Comparison of ENCODE assay signal across 19 mouse cellular contexts in the genomic region with DNA sequence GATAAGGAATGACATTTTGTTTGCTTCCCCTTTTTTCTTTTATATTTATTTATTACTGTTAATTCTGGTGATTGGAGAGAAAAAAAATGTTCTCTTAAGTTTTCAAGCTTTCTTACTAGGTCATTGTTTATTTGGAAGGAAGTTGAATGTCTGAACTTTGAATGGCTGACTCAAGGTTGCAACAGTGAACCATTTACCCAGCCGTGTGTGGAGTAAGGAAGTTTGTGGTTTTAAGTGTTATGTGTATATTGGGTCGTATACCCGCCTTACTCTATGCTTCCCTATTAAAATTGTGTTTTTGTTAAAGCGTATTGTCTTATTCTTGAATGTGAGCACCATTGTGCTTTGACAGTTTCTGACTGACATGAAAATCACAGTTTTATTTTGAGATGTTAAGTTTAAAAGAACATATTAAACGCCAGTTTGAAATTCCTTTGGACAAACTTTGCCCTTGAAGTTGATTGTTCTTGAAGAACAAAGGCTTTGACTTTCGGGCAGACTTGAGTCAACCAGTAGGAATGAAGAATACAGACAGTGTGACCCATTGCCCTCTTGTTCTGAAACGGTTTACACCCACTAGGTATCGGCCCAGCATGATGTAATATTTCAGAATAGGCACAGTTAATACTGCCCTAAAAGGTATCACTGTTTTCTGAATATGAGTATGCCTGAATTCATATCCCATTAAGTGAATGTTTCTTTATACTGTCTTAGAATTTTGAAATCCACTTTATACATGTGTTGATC. TPM values are rescaled to one million over a fixed set of nuclear protein-coding genes. Genes with fewer than 3 reads are reported as not detected.
DNase-seq lines count a peak whose midpoint lies in the region; ATAC-seq and TF ChIP-seq lines count a peak whose summit lies in the region.
"Had no signal": no experiment of that assay in that cellular context is flagged by ENCODE, and none has a peak within 500 bp of the region (broad histone marks: within the 10 kb centered on the region; RNA-seq: fewer than 3 reads in every experiment).

No protein-coding gene starts in this region.

- H3K36me3 ChIP-seq in liver, adult 2 months (ENCODE audit: control insufficient read depth, insufficient read depth, low read length) = no peaks in the 10 kb centered on the region
- no peaks in the 10 kb centered on the region for H3K36me3 ChIP-seq in liver, embryonic 11.5 days (ENCODE audit: control insufficient read depth, insufficient read depth, low read length)
- H3K36me3 ChIP-seq in CH12.LX (replicated peaks in 1 of 2; ENCODE audit: control insufficient read depth in 1 of 2, insufficient read depth in 1 of 2, low read length in 1 of 2) = no peaks in the 10 kb centered on the region
- H3K36me3 ChIP-seq: embryonic facial prominence, embryonic 12.5 days; forebrain, embryonic 12.5 days; limb, embryonic 12.5 days; neural tube, embryonic 12.5 days had no signal

- no peak overlapping the region for H3K4me2 ChIP-seq in liver, embryonic 11.5 days
- peak overlapping the region; percentile 36; the same call in 1 of the 2 replicates for H3K4me2 ChIP-seq in CH12.LX (ENCODE audit: insufficient read depth, low read depth, poor library complexity, severe bottlenecking)
- H3K4me2 ChIP-seq: embryonic facial prominence, embryonic 12.5 days; forebrain, embryonic 12.5 days; limb, embryonic 12.5 days; neural tube, embryonic 12.5 days had no signal

- H3K27me3 ChIP-seq in liver, adult 2 months (ENCODE audit: control insufficient read depth, insufficient read depth, low read length) = no peaks in the 10 kb centered on the region
- H3K27me3 ChIP-seq in liver, embryonic 11.5 days (replicated peaks; ENCODE audit: control insufficient read depth, insufficient read depth, low read length) = no peaks in the 10 kb centered on the region
- H3K27me3 ChIP-seq in CH12.LX (replicated peaks) = no peaks in the 10 kb centered on the region
- H3K27me3 ChIP-seq: embryonic facial prominence, embryonic 12.5 days; forebrain, embryonic 12.5 days; limb, embryonic 12.5 days; neural tube, embryonic 12.5 days had no signal

- H3K4me1 ChIP-seq in liver, adult 2 months (ENCODE audit: control insufficient read depth, insufficient read depth, low read length) = no peaks in the 10 kb centered on the region
- H3K4me1 ChIP-seq in liver, embryonic 11.5 days (replicated peaks; ENCODE audit: control insufficient read depth, insufficient read depth, low read length) = no peaks in the 10 kb centered on the region
- peaks cover 8 to 13% of the 10 kb centered on the region in 2 experiments; a peak in 3 of 4 replicates for H3K4me1 ChIP-seq in CH12.LX (ENCODE audit: control insufficient read depth in 1 of 2, insufficient read depth in 2 of 2)
- H3K4me1 ChIP-seq: embryonic facial prominence, embryonic 12.5 days; neural tube, embryonic 12.5 days had no signal

- 62% methylated on average over 8 of the region's 8 CpGs for WGBS in liver, adult 2 months
- 61% methylated on average over 8 of the region's 8 CpGs for WGBS in liver, embryonic 11.5 days

- no peaks in the 10 kb centered on the region for H3K79me2 ChIP-seq in liver, adult 2 months (ENCODE audit: control insufficient read depth, insufficient read depth, low read length)
- no peaks in the 10 kb centered on the region for H3K79me2 ChIP-seq in CH12.LX (replicated peaks; ENCODE audit: control insufficient read depth, extremely low read depth, insufficient read depth, poor library complexity, severe bottlenecking)

- dilution Hi-C loops in CH12.LX (cut with MboI; ENCODE audit: extremely low pct_ligation_motif_present, extremely low pct_unique_long_range_greater_than_20kb, low sequenced_read_pairs) = no loop called here

- no peak overlapping the region for H3K27ac ChIP-seq in liver, adult 2 months (replicated peaks; ENCODE audit: insufficient read depth, low read depth, low read length)
- no peak overlapping the region for H3K27ac ChIP-seq in liver, embryonic 11.5 days (ENCODE audit: low read depth, low read length)
- H3K27ac ChIP-seq in CH12.LX (ENCODE audit: insufficient read depth, low read depth) = no peak overlapping the region
- H3K27ac ChIP-seq: embryonic facial prominence, embryonic 12.5 days; forebrain, embryonic 12.5 days; heart, adult 2 months; hindbrain, postnatal 0 days; limb, embryonic 12.5 days; macrophage; neural tube, embryonic 12.5 days had no signal

- no peak for TF ChIP-seq RAD21 in CH12.LX (IDR thresholded peaks at IDR 0.05; ENCODE audit: low read depth, low read length)

- no peak overlapping the region for H3K9ac ChIP-seq in liver, adult 2 months (ENCODE audit: low read depth, low read length)
- no peak overlapping the region for H3K9ac ChIP-seq in liver, embryonic 11.5 days (ENCODE audit: low read depth, low read length)
- no peak overlapping the region for H3K9ac ChIP-seq in CH12.LX (ENCODE audit: insufficient read depth, low read depth)
- H3K9ac ChIP-seq: embryonic facial prominence, embryonic 12.5 days; forebrain, embryonic 12.5 days; limb, embryonic 12.5 days; neural tube, embryonic 12.5 days had no signal

- no peak for TF ChIP-seq EP300 in CH12.LX (IDR thresholded peaks at IDR 0.05; ENCODE audit: low read length)

- TF ChIP-seq CTCF in liver, adult 2 months (IDR thresholded peaks at IDR 0.05; ENCODE audit: low read depth, low read length) = no peak
- no peak for TF ChIP-seq CTCF in CH12.LX (conservative IDR thresholded peaks at IDR 0.05 in 1 of 2, IDR thresholded peaks at IDR 0.05 in 1 of 2; ENCODE audit: low read depth in 2 of 2, low read length in 2 of 2)

- no peak overlapping the region for H3K4me3 ChIP-seq in liver, adult 2 months (ENCODE audit: insufficient read depth, low read depth, low read length)
- no peak overlapping the region for H3K4me3 ChIP-seq in liver, embryonic 11.5 days (ENCODE audit: low read depth, low read length)
- H3K4me3 ChIP-seq in CH12.LX (replicated peaks in 1 of 3; ENCODE audit: low read depth in 2 of 3, low read length in 2 of 3, poor library complexity in 1 of 3) = no peak overlapping the region
- H3K4me3 ChIP-seq: embryonic facial prominence, embryonic 12.5 days; forebrain, embryonic 12.5 days; heart, adult 2 months; limb, embryonic 12.5 days; neural tube, embryonic 12.5 days had no signal

- H3K9me3 ChIP-seq in liver, embryonic 11.5 days (ENCODE audit: control insufficient read depth, low read length) = no peaks in the 10 kb centered on the region
- H3K9me3 ChIP-seq in CH12.LX (replicated peaks; ENCODE audit: low read length) = peaks cover 5% of the 10 kb centered on the region
- H3K9me3 ChIP-seq: neural tube, embryonic 12.5 days had no signal

- TF ChIP-seq POLR2A in liver, adult 2 months (IDR thresholded peaks at IDR 0.05; ENCODE audit: extremely low read depth, insufficient read depth, low read length) = no peak
- no peak for TF ChIP-seq POLR2A in CH12.LX (IDR thresholded peaks at IDR 0.05; ENCODE audit: low read depth, low read length)

- in situ Hi-C loops in CH12.LX (cut with MboI; ENCODE audit: low pct_ligation_motif_present, low pct_unique_long_range_greater_than_20kb, low sequenced_read_pairs) = no loop called here

- peak; percentile 27 for DNase-seq in liver, adult 2 months (ENCODE audit: extremely low read depth, low read depth, low spot score)
- no peak for DNase-seq in liver, embryonic 11.5 days (ENCODE audit: low spot score)
- DNase-seq in CH12.LX (ENCODE audit: extremely low read depth) = no peak
- no peak for DNase-seq in ovary, postnatal 14 days (ENCODE audit: low spot score)
- no peak for DNase-seq in heart, adult 11 months
- DNase-seq in spleen, postnatal 14 days (ENCODE audit: low spot score in 2 of 2) = no peak
- DNase-seq: adrenal gland, postnatal 10 days; cerebellum, postnatal 10 days; heart, adult 2 months; heart, postnatal 14 days had no signal

- no peak for ATAC-seq in liver, embryonic 11.5 days (replicated peaks; ENCODE audit: low FRiP score)
- ATAC-seq in common myeloid progenitor, adult 5-6 weeks (replicated peaks; ENCODE audit: low read depth, poor library complexity, severe bottlenecking) = peak; percentile 89
- ATAC-seq in megakaryocyte progenitor cell, adult 5-6 weeks (replicated peaks; ENCODE audit: poor library complexity) = peak; percentile 93
- ATAC-seq: hindbrain, postnatal 0 days; midbrain, embryonic 16.5 days had no signal

TF ChIP-seq in CH12.LX, 34 proteins besides CTCF, POLR2A, EP300 and RAD21:
- peak; percentile 38; the same call in 1 of the 2 replicates for TF ChIP-seq JUND (conservative IDR thresholded peaks at IDR 0.05; ENCODE audit: low read depth, low read length)
- peak; percentile 83 for TF ChIP-seq MEF2A (IDR thresholded peaks at IDR 0.05; ENCODE audit: borderline replicate concordance, low read depth, low read length)
- TF ChIP-seq E2F4 (IDR thresholded peaks at IDR 0.05; ENCODE audit: insufficient replicate concordance, low read depth, low read length) = no peak
- TF ChIP-seq UBTF (IDR thresholded peaks at IDR 0.05; ENCODE audit: low read depth, low read length) = no peak
- TF ChIP-seq ZC3H11A (IDR thresholded peaks at IDR 0.05; ENCODE audit: low read depth, low read length) = no peak
- TF ChIP-seq IRF4 (IDR thresholded peaks at IDR 0.05; ENCODE audit: low read depth, low read length) = peak; percentile 43; the same call in 1 of the 2 replicates
- TF ChIP-seq KAT2A (IDR thresholded peaks at IDR 0.05; ENCODE audit: insufficient replicate concordance, low read length) = no peak
- no peak for TF ChIP-seq SMC3 (IDR thresholded peaks at IDR 0.05; ENCODE audit: low read depth, low read length)
- TF ChIP-seq ELF1 (IDR thresholded peaks at IDR 0.05; ENCODE audit: low read depth, low read length) = no peak
- no peak for TF ChIP-seq TCF12 (IDR thresholded peaks at IDR 0.05; ENCODE audit: low read depth, low read length)
- TF ChIP-seq BHLHE40 (IDR thresholded peaks at IDR 0.05; ENCODE audit: low read depth, low read length) = 0 out of 2 replicates have a peak, but pooled peaks have one; percentile 7
- no peak for TF ChIP-seq SIN3A (IDR thresholded peaks at IDR 0.05; ENCODE audit: low read length)
- peak; percentile 30; the same call in 1 of the 2 replicates for TF ChIP-seq JUN (IDR thresholded peaks at IDR 0.05; ENCODE audit: insufficient read depth, low read depth, low read length)

RNA-seq across cellular contexts. Expression of a gene that starts 18.6 kb away (rescaled TPM):
- 0.37 TPM in 1 of 2 replicates, not detected in the other for total RNA-seq in liver, adult 2 months (2014; rRNA removed)
- polyA plus RNA-seq in liver, adult 2 months (2012; rRNA removed) = not detected in 2 replicates
- 0.70 TPM in 1 of 2 replicates, not detected in the other for polyA plus RNA-seq in liver, embryonic 11.5 days (2014; fragmentation: Nextera tagmentation; extraction: Ambion mirVana)
- total RNA-seq in CH12.LX (2012; rRNA removed) (not detected in 2 replicates), CH12.LX (2014; rRNA removed) (not detected in 2 replicates)
- polyA plus RNA-seq in CH12.LX (2012; ENCODE audit: insufficient read length, low read depth) = not detected in 2 replicates
- not detected in 2 replicates for total RNA-seq in common myeloid progenitor, adult 5-6 weeks (2017)
- total RNA-seq in megakaryocyte progenitor cell, adult 5-6 weeks (2015) = not detected in 2 replicates
- total RNA-seq in megakaryocyte progenitor cell, adult 5-6 weeks (2017) = not detected in 2 replicates
- total RNA-seq: hindbrain, postnatal 0 days had no signal
- polyA plus RNA-seq: forebrain, embryonic 12.5 days; hindbrain, postnatal 0 days; macrophage; midbrain, embryonic 16.5 days had no signal
